Mouse (Mus musculus): ENCODE data around the gene Apol6.
"Not testable (repeated sequence)": the region's sequence is repeated elsewhere in the genome, so short reads cannot be mapped to it uniquely, and the experiment has no call there.

Apol6 gene

GRCm38 (mm10) chr15:77034526-77034925 is 10.0 kb upstream of the Apol6 start:
- no peak for DNase-seq

GRCm38 (mm10) chr15:77035643-77036042 is 8.9 kb upstream of the Apol6 start:
- DNase-seq = no peak

- DNase-seq = peak in 1 of 2 experiments; percentile 10
These were observed 8.1 kb upstream of the Apol6 start for GRCm38 (mm10) chr15:77036320-77036988.

- no peak for DNase-seq
These were observed 7.6 kb upstream of the Apol6 start for GRCm38 (mm10) chr15:77036989-77037277.

GRCm38 (mm10) chr15:77037278-77038161 is 7.0 kb upstream of the Apol6 start:
- no peak for DNase-seq

GRCm38 (mm10) chr15:77039211-77039700 is 5.3 kb upstream of the Apol6 start:
- no peak for DNase-seq

- no peak for DNase-seq
These were observed 3.7 kb upstream of the Apol6 start for GRCm38 (mm10) chr15:77040784-77041183.

- DNase-seq = no peak
These were observed 1.1 kb downstream of the Apol6 start for GRCm38 (mm10) chr15:77045609-77046008.

GRCm38 (mm10) chr15:77050570-77050969 is 6.0 kb downstream of the Apol6 start, which contains the start of gene Mb:
Mb (minus strand) TSS chr15:77050670.
- DNase-seq = no peak

GRCm38 (mm10) chr15:77052176-77052575 is 7.6 kb downstream of the Apol6 start:
- no peak for DNase-seq

- no peak for DNase-seq
These were observed 8.5 kb downstream of the Apol6 start for GRCm38 (mm10) chr15:77053021-77053420.

- DNase-seq = no peak
These were observed 10.2 kb downstream of the Apol6 start for GRCm38 (mm10) chr15:77054611-77055175.

GRCm38 (mm10) chr15:77056001-77056790 is 11.7 kb downstream of the Apol6 start:
- no peak for DNase-seq

GRCm38 (mm10) chr15:77056791-77057051 is 12.2 kb downstream of the Apol6 start:
- DNase-seq = no peak

- no peak for DNase-seq
These were observed 14.0 kb downstream of the Apol6 start for GRCm38 (mm10) chr15:77058566-77058965.

- DNase-seq = not testable (repeated sequence)
These were observed 14.9 kb downstream of the Apol6 start for GRCm38 (mm10) chr15:77059416-77059815.

- no peak for DNase-seq
These were observed 18.2 kb downstream of the Apol6 start for GRCm38 (mm10) chr15:77062746-77063145.

GRCm38 (mm10) chr15:77065259-77065852 is 20.8 kb downstream of the Apol6 start:
- DNase-seq = no peak

GRCm38 (mm10) chr15:77066233-77066632 is 21.7 kb downstream of the Apol6 start:
- no peak for DNase-seq

- no peak for DNase-seq
These were observed 23.9 kb downstream of the Apol6 start for GRCm38 (mm10) chr15:77068439-77068861.

- DNase-seq = no peak
These were observed 24.5 kb downstream of the Apol6 start for GRCm38 (mm10) chr15:77069019-77069418.

- DNase-seq = peak in 1 of 2 experiments; percentile 11
These were observed 26.3 kb downstream of the Apol6 start for GRCm38 (mm10) chr15:77070745-77071268.

Data from thymus, adult 18-20 months (tissue).